Mouse (Mus musculus) embryonic facial prominence, embryonic 10.5 days (tissue): ENCODE measurements around the gene Tmem190. TPM values are rescaled to one million over a fixed set of nuclear protein-coding genes. Genes with fewer than 3 reads are reported as not detected.
"Not testable (repeated sequence)": the region's sequence is repeated elsewhere in the genome, so short reads cannot be mapped to it uniquely, and the experiment has no call there.

Experiments
- DNase-seq: peaks from one replicate; pipeline ENCODE4 v3.0.0-alpha.2; 2017; ENCODE audit warnings: low spot score
- H3K27ac ChIP-seq: fragments of 300-500 bp; sonication (generic); replicated peaks from 2 replicates; pipeline ENCODE4 v1.5.1; 2016; ENCODE audit warnings: mild to moderate bottlenecking
- H3K27me3 ChIP-seq: fragments of 300-500 bp; sonication (generic); replicated peaks from 2 replicates; pipeline ENCODE4 v1.6.1; 2016; ENCODE audit warnings: low read depth, mild to moderate bottlenecking; ENCODE audit not compliant: poor library complexity, severe bottlenecking
- H3K36me3 ChIP-seq: fragments of 300-500 bp; sonication (generic); replicated peaks from 2 replicates; pipeline ENCODE4 v1.6.1; 2016; ENCODE audit warnings: mild to moderate bottlenecking, moderate library complexity
- H3K4me1 ChIP-seq: fragments of 300-500 bp; sonication (generic); 2 replicates; pipeline ENCODE4 v1.6.1; 2016
- H3K4me3 ChIP-seq: fragments of 300-500 bp; sonication (generic); 2 replicates; pipeline ENCODE4 v1.5.1; 2016; ENCODE audit warnings: mild to moderate bottlenecking, moderate library complexity
- H3K9me3 ChIP-seq: fragments of 300-500 bp; sonication (generic); 2 replicates; pipeline ENCODE4 v1.6.1; 2016; ENCODE audit warnings: mild to moderate bottlenecking
- WGBS: fragments of 180-500 bp; shearing (Covaris S2); methylation state at CpG from one replicate; pipeline ENCODE4 v1.1.7; 2016; 5-methylcytosine and 5-hydroxymethylcytosine counted together
- polyA plus RNA-seq: library from polyadenylated mRNA; unstranded; fragments of >200 nt; fragmentation: Nextera tagmentation; extraction: Ambion mirVana; gene quantifications from 2 replicates; pipeline ENCODE4 v1.2.1, GENCODE M21; 2016

Gene Tmem190
- polyA plus RNA-seq, 1 experiment from 2014 or later: not detected

DNA sequence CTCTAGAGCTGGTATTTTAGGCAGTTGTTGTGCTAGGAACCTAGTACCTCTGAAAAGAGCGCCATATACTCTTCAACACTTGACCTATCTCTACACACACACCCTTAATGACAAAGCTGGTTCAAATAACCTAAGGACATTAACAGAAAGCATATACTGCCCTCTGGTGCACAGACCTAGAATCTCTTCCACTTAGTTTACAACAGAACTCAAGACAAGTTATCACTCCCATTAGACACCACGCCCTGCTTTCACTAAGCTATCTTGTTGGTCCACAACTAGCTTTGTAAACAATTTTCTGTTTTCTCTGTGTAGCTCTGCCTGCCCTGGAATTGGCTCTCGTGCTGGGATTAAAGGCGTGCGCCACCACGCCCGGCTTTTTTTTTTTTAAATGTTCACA, 24.0 kb downstream of the Tmem190 start:
- no peaks in the 10 kb centered on the region for H3K27me3 ChIP-seq
- WGBS: 95% methylated on average over 7 of the region's 7 CpGs
- H3K4me1 ChIP-seq: peaks cover 24% of the 10 kb centered on the region
- H3K27ac ChIP-seq: no peak overlapping the region
- no peaks in the 10 kb centered on the region for H3K9me3 ChIP-seq
- no peak for DNase-seq
- H3K36me3 ChIP-seq: peaks cover 75% of the 10 kb centered on the region
- no peak overlapping the region for H3K4me3 ChIP-seq

DNA sequence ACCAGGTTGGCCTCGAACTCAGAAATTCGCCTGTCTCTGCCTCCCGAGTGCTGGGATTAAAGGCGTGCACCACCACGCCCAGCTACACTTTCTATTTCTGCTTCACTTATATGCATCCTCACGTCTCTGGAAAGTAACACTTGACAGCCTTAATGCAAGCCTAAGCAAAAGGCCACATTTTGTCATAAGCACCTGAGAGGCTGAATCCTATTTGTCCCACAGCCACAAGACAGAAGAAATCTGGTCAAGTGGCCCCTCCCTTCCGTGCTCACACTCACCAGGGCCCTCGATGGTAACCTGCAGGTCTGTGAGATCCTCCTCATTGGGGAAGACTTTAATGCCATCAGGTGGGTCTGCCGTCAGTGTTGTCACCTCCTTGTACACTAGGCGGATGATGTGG, 28.4 kb downstream of the Tmem190 start:
- H3K4me1 ChIP-seq: peaks cover 29% of the 10 kb centered on the region
- peak overlapping the region; percentile 97 for H3K4me3 ChIP-seq
- peaks cover 50% of the 10 kb centered on the region for H3K36me3 ChIP-seq
- DNase-seq, H3K27me3 ChIP-seq, H3K9me3 ChIP-seq: not testable (repeated sequence)
- WGBS: 44% methylated on average over 10 of the region's 10 CpGs
- H3K27ac ChIP-seq: peak overlapping the region; percentile 98

DNA sequence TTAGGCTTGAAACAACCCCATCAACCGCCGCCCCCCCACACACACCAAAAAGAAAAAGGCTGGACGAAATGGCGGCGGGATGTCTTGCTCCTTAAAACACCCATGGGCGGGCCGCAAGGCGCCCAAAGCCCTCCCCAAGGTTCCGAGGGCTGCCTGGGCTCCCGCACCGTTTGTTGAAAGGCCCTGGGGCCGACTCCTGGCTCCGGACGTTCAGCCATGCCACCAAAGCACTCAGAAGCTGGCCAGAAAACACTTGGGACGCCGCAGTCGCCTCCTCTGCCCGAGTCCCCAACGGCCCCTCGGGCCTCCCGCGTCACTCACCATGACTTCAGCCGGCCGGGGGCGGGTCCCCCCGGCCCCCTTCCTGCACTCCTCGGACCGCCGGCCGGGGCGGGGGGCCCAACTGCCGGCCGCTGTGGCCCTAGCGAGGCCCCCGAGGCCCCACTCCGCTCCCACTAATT, 29.1 kb downstream of the Tmem190 start:
- Histone ChIP-seq H3K36me3 (peaks cover 43% of the 10 kb centered on the region), H3K27ac (peak overlapping the region; percentile 98), H3K4me1 (peaks cover 29% of the 10 kb centered on the region), H3K27me3 (no peaks in the 10 kb centered on the region), H3K9me3 (no peaks in the 10 kb centered on the region), H3K4me3 (peak overlapping the region; percentile 97)
- WGBS: 2% methylated on average over 36 of the region's 36 CpGs
- peak; percentile 62 for DNase-seq

DNA sequence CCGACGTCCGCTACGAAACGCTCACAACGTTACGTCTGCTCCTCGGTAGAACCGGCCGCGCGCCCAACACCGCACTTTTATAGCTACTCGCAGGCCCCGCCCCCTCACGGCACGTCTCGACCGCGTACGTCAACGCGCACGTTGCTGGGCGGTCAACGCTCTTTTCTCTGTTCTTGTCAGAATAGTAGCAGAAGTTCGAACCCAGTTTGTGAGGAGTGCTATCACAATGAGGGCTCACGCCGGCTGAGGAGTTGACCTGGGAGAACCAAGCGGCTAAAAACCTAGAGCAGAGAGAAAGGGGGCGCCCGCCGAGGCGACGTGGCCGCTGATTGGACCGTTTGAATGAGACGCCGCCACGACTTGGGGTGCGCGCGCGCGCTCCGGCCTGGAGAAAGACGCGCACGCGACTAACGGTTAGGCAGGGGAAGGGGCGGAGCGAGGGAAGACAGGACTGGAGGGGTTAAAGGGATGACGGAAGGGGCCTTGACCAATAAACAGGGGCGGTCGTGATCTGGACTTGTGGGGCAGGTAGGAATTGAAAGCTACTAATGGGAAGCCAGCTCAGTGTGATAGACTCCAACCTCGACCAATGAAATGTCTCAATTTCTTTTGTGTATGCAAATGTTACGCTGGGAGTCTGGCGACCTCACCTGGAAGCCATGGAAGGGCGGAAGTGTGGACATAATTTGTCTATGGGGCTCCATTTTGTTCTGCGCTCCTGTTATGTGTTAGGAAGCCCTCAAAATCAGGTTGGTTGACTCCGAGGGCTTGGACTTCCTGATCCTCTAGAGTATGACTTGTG, 29.8 kb downstream of the Tmem190 start, which contains the start of gene Ube2s:
Ube2s (minus strand) TSS at position 288 of the 802 bp plus-strand sequence.
- Histone ChIP-seq H3K27ac (peak within 1 kb of the TSS; percentile 98), H3K9me3 (no peaks in the 10 kb centered on the region), H3K4me3 (peak within 1 kb of the TSS; percentile 97), H3K27me3 (no peaks in the 10 kb centered on the region), H3K36me3 (peaks cover 36% of the 10 kb centered on the region), H3K4me1 (peaks cover 29% of the 10 kb centered on the region)
- under 1% methylated on average over 62 of the region's 62 CpGs for WGBS
- DNase-seq: peak; percentile 99

DNA sequence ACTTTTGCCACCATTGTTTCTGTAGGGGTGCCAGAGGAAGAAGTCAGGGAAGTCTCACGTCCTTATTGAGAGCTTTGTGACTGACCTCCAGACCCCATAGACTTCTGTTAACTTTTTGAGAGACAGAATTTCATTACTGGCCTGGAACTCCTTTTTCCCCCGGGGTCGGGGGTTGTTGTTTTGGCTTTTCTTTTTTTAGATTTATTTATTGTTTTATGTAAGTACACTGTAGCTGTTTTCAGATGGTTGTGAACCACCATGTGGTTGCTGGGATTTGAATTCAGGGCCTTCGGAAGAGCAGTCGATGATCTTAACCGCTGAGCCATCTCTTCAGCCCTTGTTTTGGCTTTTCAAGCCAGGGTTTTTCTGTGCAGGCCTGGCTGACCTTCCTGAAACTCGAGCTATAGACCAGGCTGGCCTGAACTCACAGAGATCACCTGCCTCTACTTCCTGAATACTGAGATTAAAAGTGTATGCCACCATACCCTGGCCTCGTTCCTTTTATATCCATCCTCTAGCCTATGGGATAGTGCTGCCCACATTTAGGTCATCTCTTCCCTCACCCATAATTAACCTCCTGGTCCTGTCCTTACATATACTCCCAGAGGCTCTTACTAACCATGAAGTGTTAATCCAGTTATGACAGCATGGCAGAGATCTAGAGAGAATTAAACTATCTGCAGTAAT, 30.5 kb downstream of the Tmem190 start:
- no peaks in the 10 kb centered on the region for H3K9me3 ChIP-seq
- WGBS: 23% methylated on average over 8 of the region's 8 CpGs
- H3K4me3 ChIP-seq: peak overlapping the region; percentile 97
- H3K27me3 ChIP-seq: no peaks in the 10 kb centered on the region
- no peak for DNase-seq
- H3K4me1 ChIP-seq: peaks cover 29% of the 10 kb centered on the region
- peak overlapping the region; percentile 98 for H3K27ac ChIP-seq
- H3K36me3 ChIP-seq: peaks cover 31% of the 10 kb centered on the region

DNA sequence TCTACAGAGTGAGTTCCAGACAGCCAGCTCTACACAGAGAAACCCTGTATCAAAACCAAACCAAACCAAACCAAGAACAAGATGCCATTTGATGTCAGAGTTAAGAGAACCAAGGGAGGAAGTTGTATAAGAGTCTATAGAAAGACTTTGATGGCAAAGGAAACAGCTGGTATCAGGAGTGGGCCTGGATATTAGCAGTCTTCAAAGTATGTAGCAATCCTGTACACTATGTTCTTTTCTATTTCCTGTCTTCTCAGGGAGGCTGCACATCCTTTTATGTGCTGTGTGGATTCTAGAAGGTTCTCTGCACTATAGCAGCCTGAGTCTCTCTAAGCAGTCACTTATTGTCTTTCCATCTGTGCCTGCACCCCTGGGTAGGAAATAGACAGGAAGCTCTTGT, 33.8 kb downstream of the Tmem190 start:
- Histone ChIP-seq H3K4me3 (no peak overlapping the region), H3K27ac (no peak overlapping the region), H3K27me3 (no peaks in the 10 kb centered on the region), H3K4me1 (peaks cover 5% of the 10 kb centered on the region), H3K9me3 (no peaks in the 10 kb centered on the region), H3K36me3 (no peaks in the 10 kb centered on the region)
- DNase-seq: no peak

GRCm38 (mm10) chr7:4820925-4821324, 38.2 kb downstream of the Tmem190 start:
- not testable (repeated sequence) for H3K27me3 ChIP-seq, H3K9me3 ChIP-seq, H3K36me3 ChIP-seq, H3K27ac ChIP-seq, DNase-seq, H3K4me3 ChIP-seq
- WGBS: 90% methylated on average over 7 of the region's 7 CpGs
- H3K4me1 ChIP-seq: peaks cover 15% of the 10 kb centered on the region

- Histone ChIP-seq H3K9me3 (no peaks in the 10 kb centered on the region), H3K27ac (no peak overlapping the region), H3K4me3 (no peak overlapping the region), H3K36me3 (no peaks in the 10 kb centered on the region), H3K27me3 (no peaks in the 10 kb centered on the region), H3K4me1 (peaks cover 15% of the 10 kb centered on the region)
- 82% methylated on average over 4 of the region's 4 CpGs for WGBS
- DNase-seq: no peak
Observed at GRCm38 (mm10) chr7:4821690-4822089, 39.0 kb downstream of the Tmem190 start.

GRCm38 (mm10) chr7:4822162-4822907, 39.6 kb downstream of the Tmem190 start:
- Histone ChIP-seq H3K9me3 (no peaks in the 10 kb centered on the region), H3K4me3 (no peak overlapping the region), H3K4me1 (peaks cover 15% of the 10 kb centered on the region), H3K36me3 (no peaks in the 10 kb centered on the region), H3K27ac (0 out of 2 replicates have a peak overlapping the region, but pooled peaks have one; percentile 35), H3K27me3 (no peaks in the 10 kb centered on the region)
- 62% methylated on average over 6 of the region's 6 CpGs for WGBS
- peak; percentile 18 for DNase-seq

DNA sequence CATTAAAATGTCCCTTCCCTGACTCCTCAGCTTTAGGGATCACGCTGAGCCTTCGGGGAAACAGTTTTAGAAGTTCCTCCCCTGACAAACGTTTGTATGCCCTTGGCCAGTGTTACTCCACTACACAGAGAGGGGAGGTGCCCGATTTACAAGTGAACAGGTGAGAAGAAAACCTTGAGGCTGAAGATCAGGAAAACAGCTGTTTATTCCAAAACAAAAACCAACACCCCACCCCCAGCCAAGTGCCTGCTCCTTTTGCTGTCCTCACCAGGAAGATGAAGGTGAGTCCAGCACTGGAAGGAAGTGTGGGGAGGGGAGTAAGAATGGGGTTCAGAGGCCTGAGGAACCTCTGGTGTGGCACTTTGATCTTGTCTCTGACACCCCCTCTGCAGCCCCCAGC, 42.6 kb downstream of the Tmem190 start:
- 51% methylated on average over 4 of the region's 4 CpGs for WGBS
- H3K9me3 ChIP-seq: no peaks in the 10 kb centered on the region; the same call in 1 of the 2 replicates
- DNase-seq: no peak
- no peaks in the 10 kb centered on the region for H3K36me3 ChIP-seq
- H3K27me3 ChIP-seq: peaks cover 9% of the 10 kb centered on the region
- peaks cover 15% of the 10 kb centered on the region for H3K4me1 ChIP-seq
- no peak overlapping the region for H3K27ac ChIP-seq
- H3K4me3 ChIP-seq: no peak overlapping the region

DNA sequence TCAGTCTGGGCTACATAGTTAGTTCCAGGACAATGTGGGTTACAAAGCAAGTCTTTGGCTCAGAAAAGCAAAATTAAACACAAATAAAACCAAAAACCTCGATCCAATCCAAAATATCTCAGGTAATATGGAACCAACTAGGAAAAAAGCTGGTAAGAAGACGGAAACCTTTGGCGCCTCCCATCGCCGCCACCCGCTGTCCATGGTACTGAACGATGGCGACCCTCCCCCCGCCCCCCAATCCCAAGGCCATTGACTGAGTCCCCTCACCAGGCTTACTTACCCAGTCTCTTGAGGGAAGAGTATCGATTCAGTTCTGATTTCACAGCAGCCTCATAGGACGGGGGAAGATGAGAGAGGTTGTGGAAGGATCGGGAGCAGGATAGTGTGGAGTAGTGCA, 47.7 kb downstream of the Tmem190 start:
- no peak overlapping the region for H3K27ac ChIP-seq
- H3K36me3 ChIP-seq: no peaks in the 10 kb centered on the region
- DNase-seq: peak; percentile 68
- H3K4me1 ChIP-seq: no peaks in the 10 kb centered on the region
- WGBS: 8% methylated on average over 12 of the region's 12 CpGs
- H3K27me3 ChIP-seq: peaks cover 50% of the 10 kb centered on the region
- no peak overlapping the region for H3K4me3 ChIP-seq
- no peaks in the 10 kb centered on the region; the same call in none of the 2 replicates for H3K9me3 ChIP-seq
